Mouse (Mus musculus): ENCODE results near the gene Mpped2.

Mpped2 gene

DNA sequence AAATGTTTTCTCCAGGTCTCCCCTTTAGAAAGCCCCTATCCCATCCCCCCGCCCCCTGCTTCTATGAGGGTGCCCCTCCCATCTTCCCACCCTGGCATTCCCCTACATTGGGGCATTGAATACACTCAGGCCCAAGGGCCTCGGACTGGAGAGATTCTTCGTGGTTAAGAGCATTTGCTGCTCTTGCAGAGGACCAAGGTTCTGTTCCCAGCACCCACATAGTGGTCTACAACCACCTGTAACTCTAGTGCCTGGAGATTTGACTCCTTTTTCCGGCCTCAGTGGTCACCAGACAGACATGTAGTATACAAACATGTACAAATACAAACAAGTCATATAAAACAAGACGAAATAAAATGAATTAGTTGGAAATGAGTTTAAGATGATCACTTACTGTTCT lies 45.9 kb downstream of the Mpped2 start:
- TF ChIP-seq NANOG (IDR thresholded peaks at IDR 0.05; ENCODE audit: borderline replicate concordance, low read length), result no peak
- TF ChIP-seq POU5F1 (IDR thresholded peaks at IDR 0.05; ENCODE audit: borderline replicate concordance, low read length), result no peak
- TF ChIP-seq CTCF (conservative IDR thresholded peaks at IDR 0.05; ENCODE audit: low read length), result no peak
- Histone ChIP-seq H3K27me3 (ENCODE audit: insufficient read depth, low read length) (no peaks in the 10 kb centered on the region), H3K4me1 (replicated peaks; ENCODE audit: low read depth, low read length) (no peaks in the 10 kb centered on the region), H3K9me3 (ENCODE audit: low read length) (peaks cover 10% of the 10 kb centered on the region), H3K4me3 (replicated peaks; ENCODE audit: low read length) (no peak overlapping the region), H3K36me3 (ENCODE audit: insufficient read depth, low read length) (0 out of 2 replicates have a peak, but pooled peaks cover 4% of the 10 kb centered on the region)

GRCm38 (mm10) chr2:106744086-106744485 lies 51.0 kb downstream of the Mpped2 start:
- Histone ChIP-seq H3K4me1 (replicated peaks; ENCODE audit: low read depth, low read length) (peaks cover 2% of the 10 kb centered on the region; the same call in 1 of the 2 replicates), H3K27me3 (ENCODE audit: insufficient read depth, low read length) (no peaks in the 10 kb centered on the region)
- TF ChIP-seq NANOG (IDR thresholded peaks at IDR 0.05; ENCODE audit: borderline replicate concordance, low read length) (no peak), CTCF (conservative IDR thresholded peaks at IDR 0.05; ENCODE audit: low read length) (no peak), POU5F1 (IDR thresholded peaks at IDR 0.05; ENCODE audit: borderline replicate concordance, low read length) (no peak)

DNA sequence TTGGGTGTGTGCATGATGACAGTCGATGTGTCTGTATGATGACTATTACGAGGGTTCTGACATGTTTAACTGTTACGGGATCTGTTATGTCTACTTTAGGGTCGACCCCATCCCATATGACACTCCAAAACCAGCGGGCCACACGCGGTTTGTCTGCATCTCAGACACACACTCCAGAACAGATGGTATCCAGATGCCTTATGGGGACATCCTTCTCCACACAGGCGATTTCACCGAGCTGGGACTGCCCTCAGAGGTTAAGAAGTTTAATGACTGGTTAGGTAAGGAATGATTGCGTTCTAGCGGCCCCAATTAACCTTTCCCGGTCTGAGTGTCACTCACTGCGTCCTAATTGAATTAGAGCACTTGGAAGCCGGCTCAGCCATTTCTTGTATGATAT lies 51.5 kb downstream of the Mpped2 start:
- TF ChIP-seq POU5F1 (IDR thresholded peaks at IDR 0.05; ENCODE audit: borderline replicate concordance, low read length) (no peak), NANOG (IDR thresholded peaks at IDR 0.05; ENCODE audit: borderline replicate concordance, low read length) (no peak), CTCF (conservative IDR thresholded peaks at IDR 0.05; ENCODE audit: low read length) (no peak)
- no peaks in the 10 kb centered on the region for H3K36me3 ChIP-seq (ENCODE audit: insufficient read depth, low read length)
- no peaks in the 10 kb centered on the region for H3K9me3 ChIP-seq (ENCODE audit: low read length)
- H3K4me3 ChIP-seq (replicated peaks; ENCODE audit: low read length), result no peak overlapping the region
- H3K27me3 ChIP-seq (ENCODE audit: insufficient read depth, low read length), result no peaks in the 10 kb centered on the region
- peaks cover 6% of the 10 kb centered on the region for H3K4me1 ChIP-seq (replicated peaks; ENCODE audit: low read depth, low read length)

More at GRCm38 (mm10) chr2:106744086-106744485, 51.0 kb downstream of the Mpped2 start:
- Histone ChIP-seq H3K4me3 (replicated peaks; ENCODE audit: low read length) (no peak overlapping the region), H3K9me3 (ENCODE audit: low read length) (no peaks in the 10 kb centered on the region), H3K36me3 (ENCODE audit: insufficient read depth, low read length) (no peaks in the 10 kb centered on the region)

DNA sequence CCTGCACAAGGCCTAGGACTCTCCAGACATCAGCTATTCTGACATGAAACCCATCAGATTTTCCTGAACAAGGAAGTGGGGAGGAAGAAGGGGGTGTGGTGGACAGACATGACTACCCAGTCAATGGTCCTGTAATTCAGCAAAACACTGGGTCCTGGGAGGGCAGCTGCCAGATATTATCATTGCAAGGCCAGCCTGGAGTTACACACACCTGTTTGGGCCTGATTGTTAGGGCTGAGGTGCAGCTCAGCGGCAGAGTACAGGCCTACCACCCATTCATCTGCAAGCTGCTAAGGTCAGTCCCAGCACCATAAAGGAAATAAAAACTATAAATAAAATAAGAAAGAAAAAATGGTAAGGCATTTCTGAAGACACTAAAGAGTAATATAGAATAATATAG lies 52.3 kb downstream of the Mpped2 start:
- TF ChIP-seq POU5F1 (IDR thresholded peaks at IDR 0.05; ENCODE audit: borderline replicate concordance, low read length) (no peak), CTCF (conservative IDR thresholded peaks at IDR 0.05; ENCODE audit: low read length) (no peak), NANOG (IDR thresholded peaks at IDR 0.05; ENCODE audit: borderline replicate concordance, low read length) (no peak)
- H3K36me3 ChIP-seq (ENCODE audit: insufficient read depth, low read length), result no peaks in the 10 kb centered on the region
- H3K4me3 ChIP-seq (replicated peaks; ENCODE audit: low read length), result no peak overlapping the region
- no peaks in the 10 kb centered on the region for H3K9me3 ChIP-seq (ENCODE audit: low read length)
- H3K4me1 ChIP-seq (replicated peaks; ENCODE audit: low read depth, low read length), result peaks cover 14% of the 10 kb centered on the region
- no peaks in the 10 kb centered on the region for H3K27me3 ChIP-seq (ENCODE audit: insufficient read depth, low read length)

- Histone ChIP-seq H3K27me3 (ENCODE audit: insufficient read depth, low read length) (no peaks in the 10 kb centered on the region), H3K4me3 (replicated peaks; ENCODE audit: low read length) (no peak overlapping the region), H3K9me3 (ENCODE audit: low read length) (no peaks in the 10 kb centered on the region), H3K4me1 (replicated peaks; ENCODE audit: low read depth, low read length) (peaks cover 21% of the 10 kb centered on the region), H3K36me3 (ENCODE audit: insufficient read depth, low read length) (no peaks in the 10 kb centered on the region)
- TF ChIP-seq CTCF (conservative IDR thresholded peaks at IDR 0.05; ENCODE audit: low read length) (no peak), NANOG (IDR thresholded peaks at IDR 0.05; ENCODE audit: borderline replicate concordance, low read length) (no peak), POU5F1 (IDR thresholded peaks at IDR 0.05; ENCODE audit: borderline replicate concordance, low read length) (no peak)
Observed at GRCm38 (mm10) chr2:106746211-106746610, 53.1 kb downstream of the Mpped2 start.

- Histone ChIP-seq H3K9me3 (ENCODE audit: low read length) (no peaks in the 10 kb centered on the region), H3K27me3 (ENCODE audit: insufficient read depth, low read length) (no peaks in the 10 kb centered on the region), H3K4me3 (replicated peaks; ENCODE audit: low read length) (no peak overlapping the region), H3K36me3 (ENCODE audit: insufficient read depth, low read length) (no peaks in the 10 kb centered on the region), H3K4me1 (replicated peaks; ENCODE audit: low read depth, low read length) (peaks cover 28% of the 10 kb centered on the region)
- TF ChIP-seq POU5F1 (IDR thresholded peaks at IDR 0.05; ENCODE audit: borderline replicate concordance, low read length), result no peak
- TF ChIP-seq CTCF (conservative IDR thresholded peaks at IDR 0.05; ENCODE audit: low read length), result no peak
- no peak for TF ChIP-seq NANOG (IDR thresholded peaks at IDR 0.05; ENCODE audit: borderline replicate concordance, low read length)
Observed at GRCm38 (mm10) chr2:106746905-106747304, 53.8 kb downstream of the Mpped2 start.

DNA sequence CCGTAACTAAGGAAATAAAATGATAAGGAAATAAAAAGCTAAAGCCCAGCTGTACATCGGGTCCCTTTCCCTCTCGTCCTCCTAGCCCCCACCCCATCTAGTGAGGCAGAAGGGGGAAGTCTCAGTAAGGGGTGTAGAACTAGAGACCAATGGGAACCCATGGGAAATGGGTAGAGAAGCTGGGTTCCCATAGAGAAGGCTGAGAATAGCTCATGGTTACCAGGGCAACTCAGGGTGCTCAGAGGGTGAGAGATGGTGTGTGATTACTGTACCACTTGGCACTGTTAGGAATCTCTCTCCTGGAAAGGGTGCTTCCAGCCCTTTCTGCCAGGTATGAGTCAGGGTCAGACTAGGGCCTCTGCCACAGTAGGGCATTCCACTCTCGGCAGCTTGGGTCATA lies 54.3 kb downstream of the Mpped2 start:
- no peaks in the 10 kb centered on the region for H3K9me3 ChIP-seq (ENCODE audit: low read length)
- H3K4me1 ChIP-seq (replicated peaks; ENCODE audit: low read depth, low read length), result peaks cover 29% of the 10 kb centered on the region
- TF ChIP-seq NANOG (IDR thresholded peaks at IDR 0.05; ENCODE audit: borderline replicate concordance, low read length), result no peak
- TF ChIP-seq CTCF (conservative IDR thresholded peaks at IDR 0.05; ENCODE audit: low read length), result no peak
- TF ChIP-seq POU5F1 (IDR thresholded peaks at IDR 0.05; ENCODE audit: borderline replicate concordance, low read length), result no peak
- no peak overlapping the region for H3K4me3 ChIP-seq (replicated peaks; ENCODE audit: low read length)
- H3K27me3 ChIP-seq (ENCODE audit: insufficient read depth, low read length), result no peaks in the 10 kb centered on the region
- no peaks in the 10 kb centered on the region for H3K36me3 ChIP-seq (ENCODE audit: insufficient read depth, low read length)

- Histone ChIP-seq H3K27me3 (ENCODE audit: insufficient read depth, low read length) (no peaks in the 10 kb centered on the region), H3K4me3 (replicated peaks; ENCODE audit: low read length) (no peak overlapping the region), H3K9me3 (ENCODE audit: low read length) (no peaks in the 10 kb centered on the region), H3K36me3 (ENCODE audit: insufficient read depth, low read length) (no peaks in the 10 kb centered on the region), H3K4me1 (replicated peaks; ENCODE audit: low read depth, low read length) (peaks cover 36% of the 10 kb centered on the region)
- peak; percentile 97 for TF ChIP-seq NANOG (IDR thresholded peaks at IDR 0.05; ENCODE audit: borderline replicate concordance, low read length)
- TF ChIP-seq CTCF (conservative IDR thresholded peaks at IDR 0.05; ENCODE audit: low read length), result no peak
- TF ChIP-seq POU5F1 (IDR thresholded peaks at IDR 0.05; ENCODE audit: borderline replicate concordance, low read length), result peak; percentile 98
Observed at GRCm38 (mm10) chr2:106750878-106751277, 57.8 kb downstream of the Mpped2 start.

- no peaks in the 10 kb centered on the region for H3K9me3 ChIP-seq (ENCODE audit: low read length)
- TF ChIP-seq NANOG (IDR thresholded peaks at IDR 0.05; ENCODE audit: borderline replicate concordance, low read length) (no peak), CTCF (conservative IDR thresholded peaks at IDR 0.05; ENCODE audit: low read length) (no peak)
- H3K4me1 ChIP-seq (replicated peaks; ENCODE audit: low read depth, low read length), result peaks cover 39% of the 10 kb centered on the region
Observed at GRCm38 (mm10) chr2:106753703-106754102, 60.6 kb downstream of the Mpped2 start.

More at GRCm38 (mm10) chr2:106753703-106754102, 60.6 kb downstream of the Mpped2 start:
- H3K27me3 ChIP-seq (ENCODE audit: insufficient read depth, low read length), result no peaks in the 10 kb centered on the region
- H3K36me3 ChIP-seq (ENCODE audit: insufficient read depth, low read length), result no peaks in the 10 kb centered on the region
- no peak overlapping the region for H3K4me3 ChIP-seq (replicated peaks; ENCODE audit: low read length)
